Comparison of ENCODE assay signal across 25 mouse cellular contexts in genomic region chr19:10056686-10057085, GRCm38 (mm10). TPM values are rescaled to one million over a fixed set of nuclear protein-coding genes. Genes with fewer than 3 reads are reported as not detected.
DNase-seq lines count a peak whose midpoint lies in the region; ATAC-seq and TF ChIP-seq lines count a peak whose summit lies in the region.
"Had no signal": no experiment of that assay in that cellular context is flagged by ENCODE, and none has a peak within 500 bp of the region (broad histone marks: within the 10 kb centered on the region; RNA-seq: fewer than 3 reads in every experiment).

No protein-coding gene starts in this region.

- no peak for ATAC-seq in intestine, embryonic 16.5 days
- ATAC-seq in intestine, embryonic 15.5 days: no peak
- ATAC-seq in megakaryocyte, adult 5-6 weeks (ENCODE audit: poor library complexity, severe bottlenecking): no peak
- ATAC-seq: CD4-positive, CD25-positive, alpha-beta regulatory T cell, adult 4 months; forebrain, postnatal 0 days; hindbrain, postnatal 0 days had no signal

- H3K36me3 ChIP-seq in intestine, embryonic 16.5 days (ENCODE audit: control insufficient read depth, insufficient read depth, low read length): peaks cover 3% of the 10 kb centered on the region; the same call in 1 of the 2 replicates
- peaks cover 11% of the 10 kb centered on the region; the same call in 1 of the 2 replicates for H3K36me3 ChIP-seq in intestine, embryonic 15.5 days
- H3K36me3 ChIP-seq in liver, adult 2 months (ENCODE audit: control insufficient read depth, insufficient read depth, low read length): peaks cover 7% of the 10 kb centered on the region
- peaks cover 94% of the 10 kb centered on the region for H3K36me3 ChIP-seq in megakaryocyte, embryonic 14.5 days (replicated peaks; ENCODE audit: low read length)

- 83% methylated on average over 3 of the region's 3 CpGs for WGBS in intestine, embryonic 16.5 days
- WGBS in intestine, embryonic 15.5 days: 78% methylated on average over 3 of the region's 3 CpGs
- WGBS in liver, adult 2 months: 58% methylated on average over 3 of the region's 3 CpGs

- 0 out of 2 replicates have a peak overlapping the region, but pooled peaks have one; percentile 6 for H3K27ac ChIP-seq in intestine, embryonic 16.5 days (ENCODE audit: low read length)
- no peak overlapping the region for H3K27ac ChIP-seq in intestine, embryonic 15.5 days
- H3K27ac ChIP-seq in liver, adult 2 months (replicated peaks; ENCODE audit: insufficient read depth, low read depth, low read length): peak overlapping the region; percentile 48
- H3K27ac ChIP-seq: embryonic facial prominence, embryonic 12.5 days; heart, embryonic 13.5 days; hindbrain, postnatal 0 days; layer of hippocampus, adult 2 months; midbrain, embryonic 12.5 days; neural tube, embryonic 15.5 days had no signal

- H3K4me3 ChIP-seq in intestine, embryonic 16.5 days (ENCODE audit: low read length): no peak overlapping the region
- no peak overlapping the region for H3K4me3 ChIP-seq in intestine, embryonic 15.5 days (replicated peaks)
- no peak overlapping the region for H3K4me3 ChIP-seq in liver, adult 2 months (ENCODE audit: insufficient read depth, low read depth, low read length)
- peak overlapping the region; percentile 44 for H3K4me3 ChIP-seq in megakaryocyte, embryonic 14.5 days (replicated peaks)
- H3K4me3 ChIP-seq: embryonic facial prominence, embryonic 12.5 days; heart, embryonic 13.5 days; layer of hippocampus, adult 2 months; midbrain, embryonic 12.5 days; neural tube, embryonic 15.5 days had no signal

- DNase-seq in liver, adult 2 months (ENCODE audit: extremely low read depth, low read depth, low spot score): peak; percentile 48
- DNase-seq in liver: no peak
- DNase-seq in Muller cell, postnatal 12 days (ENCODE audit: inconsistent ontology term): no peak
- DNase-seq: cerebellum, adult 11 months; cerebellum, postnatal 25 days; forebrain, postnatal 0 days; gastrocnemius, postnatal 14 days; heart, adult 18-20 months; heart, postnatal 14 days; layer of hippocampus, postnatal 36 days; lung, adult 18-20 months; thymus, adult 2 months; thymus, postnatal 4 days had no signal

- no peak for TF ChIP-seq CTCF in liver, adult 2 months (IDR thresholded peaks at IDR 0.05; ENCODE audit: low read depth, low read length)

- no peak overlapping the region for H3K9ac ChIP-seq in intestine, embryonic 16.5 days (ENCODE audit: low read depth, low read length)
- no peak overlapping the region for H3K9ac ChIP-seq in intestine, embryonic 15.5 days
- peak overlapping the region; percentile 24 for H3K9ac ChIP-seq in liver, adult 2 months (ENCODE audit: low read depth, low read length)
- H3K9ac ChIP-seq: embryonic facial prominence, embryonic 12.5 days; forebrain, postnatal 0 days; heart, embryonic 13.5 days; midbrain, embryonic 12.5 days; neural tube, embryonic 15.5 days had no signal

- H3K4me2 ChIP-seq in intestine, embryonic 16.5 days (ENCODE audit: low read depth, low read length): no peak overlapping the region
- no peak overlapping the region for H3K4me2 ChIP-seq in intestine, embryonic 15.5 days (replicated peaks)
- H3K4me2 ChIP-seq: embryonic facial prominence, embryonic 12.5 days; heart, embryonic 13.5 days; midbrain, embryonic 12.5 days; neural tube, embryonic 15.5 days had no signal

- TF ChIP-seq POLR2A in liver, adult 2 months (IDR thresholded peaks at IDR 0.05; ENCODE audit: extremely low read depth, insufficient read depth, low read length): no peak

- peaks cover 43% of the 10 kb centered on the region for H3K4me1 ChIP-seq in intestine, embryonic 16.5 days (ENCODE audit: control insufficient read depth, insufficient read depth, low read length)
- peaks cover 27% of the 10 kb centered on the region for H3K4me1 ChIP-seq in intestine, embryonic 15.5 days (replicated peaks)
- H3K4me1 ChIP-seq in liver, adult 2 months (ENCODE audit: control insufficient read depth, insufficient read depth, low read length): peaks cover 42% of the 10 kb centered on the region
- H3K4me1 ChIP-seq in megakaryocyte, embryonic 14.5 days: peaks cover 100% of the 10 kb centered on the region
- H3K4me1 ChIP-seq: embryonic facial prominence, embryonic 12.5 days had no signal

- H3K79me2 ChIP-seq in liver, adult 2 months (ENCODE audit: control insufficient read depth, insufficient read depth, low read length): no peaks in the 10 kb centered on the region

- no peaks in the 10 kb centered on the region for H3K27me3 ChIP-seq in intestine, embryonic 16.5 days (replicated peaks; ENCODE audit: control insufficient read depth, insufficient read depth, low read length)
- no peaks in the 10 kb centered on the region for H3K27me3 ChIP-seq in intestine, embryonic 15.5 days (replicated peaks)
- H3K27me3 ChIP-seq in liver, adult 2 months (ENCODE audit: control insufficient read depth, insufficient read depth, low read length): no peaks in the 10 kb centered on the region
- no peaks in the 10 kb centered on the region for H3K27me3 ChIP-seq in megakaryocyte, embryonic 14.5 days (replicated peaks)
- H3K27me3 ChIP-seq: embryonic facial prominence, embryonic 12.5 days; heart, embryonic 13.5 days; midbrain, embryonic 12.5 days; neural tube, embryonic 15.5 days; Patski had no signal

- H3K9me3 ChIP-seq in intestine, embryonic 16.5 days (ENCODE audit: control insufficient read depth, low read length): no peaks in the 10 kb centered on the region
- H3K9me3 ChIP-seq in intestine, embryonic 15.5 days: no peaks in the 10 kb centered on the region
- H3K9me3 ChIP-seq in megakaryocyte, embryonic 14.5 days: no peaks in the 10 kb centered on the region
- H3K9me3 ChIP-seq: embryonic facial prominence, embryonic 12.5 days; heart, embryonic 13.5 days; midbrain, embryonic 12.5 days; neural tube, embryonic 15.5 days had no signal

RNA-seq across cellular contexts. Expression of gene Fads3, which starts 15.3 kb away (rescaled TPM):
- 12.4 and 13.0 TPM in 2 replicates for polyA plus RNA-seq in intestine, embryonic 16.5 days (2015; fragmentation: Nextera tagmentation; extraction: Ambion mirVana)
- 15.1 and 16.3 TPM in 2 replicates for polyA plus RNA-seq in intestine, embryonic 15.5 days (2015; fragmentation: Nextera tagmentation; extraction: Ambion mirVana)
- 1.4 and 2.8 TPM in 2 replicates for total RNA-seq in liver, adult 2 months (2014; rRNA removed)
- 4.8 TPM in 2 replicates for polyA plus RNA-seq in liver, adult 2 months (2012; rRNA removed)
- 3.6 and 19.1 TPM in 2 replicates for polyA plus RNA-seq in megakaryocyte, embryonic 14.5 days (2012; ENCODE audit: insufficient read depth, low replicate concordance)
- 0.76 and 0.91 TPM in 2 replicates for total RNA-seq in megakaryocyte, adult 5-6 weeks (2015)
- 1.8 and 1.9 TPM in 2 replicates for total RNA-seq in megakaryocyte, adult 5-6 weeks (2017)
- polyA plus RNA-seq: CD4-positive, CD25-positive, alpha-beta regulatory T cell, adult 4 months had no signal

RNA-seq across cellular contexts. Expression of gene Fads2, which starts 44.9 kb away (rescaled TPM):
- 206 and 216 TPM in 2 replicates for polyA plus RNA-seq in intestine, embryonic 16.5 days (2015; fragmentation: Nextera tagmentation; extraction: Ambion mirVana)
- 194 and 205 TPM in 2 replicates for polyA plus RNA-seq in intestine, embryonic 15.5 days (2015; fragmentation: Nextera tagmentation; extraction: Ambion mirVana)
- total RNA-seq in liver, adult 2 months (2014; rRNA removed): 284 and 293 TPM in 2 replicates
- 586 and 618 TPM in 2 replicates for polyA plus RNA-seq in liver, adult 2 months (2012; rRNA removed)
- polyA plus RNA-seq in megakaryocyte, embryonic 14.5 days (2012; ENCODE audit: insufficient read depth, low replicate concordance): 111 and 271 TPM in 2 replicates
- total RNA-seq in megakaryocyte, adult 5-6 weeks (2015): 3.0 and 7.6 TPM in 2 replicates
- total RNA-seq in megakaryocyte, adult 5-6 weeks (2017): 3.1 and 4.3 TPM in 2 replicates

RNA-seq across cellular contexts. Expression of gene Rab3il1, which starts 55.2 kb away (rescaled TPM):
- 45.7 and 48.8 TPM in 2 replicates for polyA plus RNA-seq in intestine, embryonic 16.5 days (2015; fragmentation: Nextera tagmentation; extraction: Ambion mirVana)
- polyA plus RNA-seq in intestine, embryonic 15.5 days (2015; fragmentation: Nextera tagmentation; extraction: Ambion mirVana): 34.7 and 35.0 TPM in 2 replicates
- total RNA-seq in liver, adult 2 months (2014; rRNA removed): 3.1 and 4.0 TPM in 2 replicates
- 3.1 and 3.8 TPM in 2 replicates for polyA plus RNA-seq in liver, adult 2 months (2012; rRNA removed)
- polyA plus RNA-seq in megakaryocyte, embryonic 14.5 days (2012; ENCODE audit: insufficient read depth, low replicate concordance): 2.0 and 8.8 TPM in 2 replicates
- total RNA-seq in megakaryocyte, adult 5-6 weeks (2015): 3.1 and 5.6 TPM in 2 replicates
- total RNA-seq in megakaryocyte, adult 5-6 weeks (2017): 7.1 and 11.8 TPM in 2 replicates
- polyA plus RNA-seq: CD4-positive, CD25-positive, alpha-beta regulatory T cell, adult 4 months had no signal

RNA-seq across cellular contexts. Expression of gene Best1, which starts 55.3 kb away (rescaled TPM):
- polyA plus RNA-seq in intestine, embryonic 16.5 days (2015; fragmentation: Nextera tagmentation; extraction: Ambion mirVana): 0.42 and 0.72 TPM in 2 replicates
- polyA plus RNA-seq in intestine, embryonic 15.5 days (2015; fragmentation: Nextera tagmentation; extraction: Ambion mirVana): 0.50 and 0.58 TPM in 2 replicates
- not detected in 2 replicates for total RNA-seq in liver, adult 2 months (2014; rRNA removed)
- 0.05 TPM in 1 of 2 replicates, not detected in the other for polyA plus RNA-seq in liver, adult 2 months (2012; rRNA removed)
- polyA plus RNA-seq in megakaryocyte, embryonic 14.5 days (2012; ENCODE audit: insufficient read depth, low replicate concordance): not detected in 2 replicates
- total RNA-seq in megakaryocyte, adult 5-6 weeks (2015): not detected in 2 replicates
- not detected in 2 replicates for total RNA-seq in megakaryocyte, adult 5-6 weeks (2017)
- polyA plus RNA-seq: Patski had no signal
